ENCODE assay signal across 8 mouse cellular contexts in genomic region chr11:70615516-70616093, GRCm38 (mm10). TPM values are rescaled to one million over a fixed set of nuclear protein-coding genes. Genes with fewer than 3 reads are reported as not detected.
DNase-seq lines count a peak whose midpoint lies in the region; ATAC-seq lines count a peak whose summit lies in the region.

Gene 4930544D05Rik, plus strand, starts transcription at chr11:70615848.

- 14% methylated on average over 21 of the region's 21 CpGs for WGBS in forebrain, embryonic 13.5 days
- 17% methylated on average over 21 of the region's 21 CpGs for WGBS in liver, embryonic 12.5 days (ENCODE audit: insufficient replicate concordance)
- WGBS in stomach, embryonic 16.5 days, result 14% methylated on average over 21 of the region's 21 CpGs

- peak; percentile 88 for DNase-seq in heart, adult 11 months
- DNase-seq in heart, postnatal 14 days, result no peak
- peak; percentile 87 for DNase-seq in CD4-positive helper T cell, adult 2 months (ENCODE audit: low read depth, low spot score)
- no peak for DNase-seq in right cerebral cortex, postnatal 25 days
- DNase-seq in adrenal gland, postnatal 25 days, result no peak

- peak within 1 kb of the TSS; percentile 29 for H3K4me3 ChIP-seq in forebrain, embryonic 13.5 days
- peak within 1 kb of the TSS; percentile 56 for H3K4me3 ChIP-seq in liver, embryonic 12.5 days
- H3K4me3 ChIP-seq in stomach, embryonic 16.5 days (replicated peaks; ENCODE audit: low read length), result peak within 1 kb of the TSS; percentile 51

- H3K4me2 ChIP-seq in forebrain, embryonic 13.5 days, result peak within 1 kb of the TSS; percentile 61
- peak within 1 kb of the TSS; percentile 89 for H3K4me2 ChIP-seq in liver, embryonic 12.5 days
- H3K4me2 ChIP-seq in stomach, embryonic 16.5 days (ENCODE audit: low read depth, low read length), result peak within 1 kb of the TSS; percentile 94

- peak within 1 kb of the TSS; percentile 51 for H3K9ac ChIP-seq in forebrain, embryonic 13.5 days
- H3K9ac ChIP-seq in liver, embryonic 12.5 days, result peak within 1 kb of the TSS; percentile 61
- peak within 1 kb of the TSS; percentile 69 for H3K9ac ChIP-seq in stomach, embryonic 16.5 days (ENCODE audit: low read length)

- intact Hi-C loops in heart, postnatal 14 days (cut with DNase I), result loop anchor here (10.0 kb wide), 1 partner anchor 201 kb away; the partner anchor contains the start of gene Pelp1

- no peaks in the 10 kb centered on the region for H3K9me3 ChIP-seq in forebrain, embryonic 13.5 days (replicated peaks)
- H3K9me3 ChIP-seq in liver, embryonic 12.5 days (replicated peaks), result no peaks in the 10 kb centered on the region
- no peaks in the 10 kb centered on the region for H3K9me3 ChIP-seq in stomach, embryonic 16.5 days (replicated peaks; ENCODE audit: control insufficient read depth, low read length)

- H3K4me1 ChIP-seq in forebrain, embryonic 13.5 days, result peaks cover 8% of the 10 kb centered on the region
- peaks cover 26% of the 10 kb centered on the region for H3K4me1 ChIP-seq in liver, embryonic 12.5 days
- H3K4me1 ChIP-seq in stomach, embryonic 16.5 days (ENCODE audit: control insufficient read depth, insufficient read depth, low read length), result peaks cover 13% of the 10 kb centered on the region

- no peak for ATAC-seq in forebrain, embryonic 13.5 days
- no peak for ATAC-seq in liver, embryonic 12.5 days
- ATAC-seq in stomach, embryonic 16.5 days (ENCODE audit: insufficient read depth, low FRiP score), result 0 out of 2 replicates have a peak, but pooled peaks have one; percentile 1

- H3K36me3 ChIP-seq in forebrain, embryonic 13.5 days (ENCODE audit: poor library complexity, severe bottlenecking), result peaks cover 34% of the 10 kb centered on the region
- H3K36me3 ChIP-seq in liver, embryonic 12.5 days, result peaks cover 33% of the 10 kb centered on the region
- H3K36me3 ChIP-seq in stomach, embryonic 16.5 days (ENCODE audit: control insufficient read depth, insufficient read depth, low read length), result peaks cover 7% of the 10 kb centered on the region; the same call in 1 of the 2 replicates

- no peak within 1 kb of the TSS for H3K27ac ChIP-seq in forebrain, embryonic 13.5 days
- H3K27ac ChIP-seq in liver, embryonic 12.5 days, result no peak within 1 kb of the TSS
- H3K27ac ChIP-seq in stomach, embryonic 16.5 days (ENCODE audit: low read length), result peak within 1 kb of the TSS; percentile 83

- peaks cover 12% of the 10 kb centered on the region; the same call in 1 of the 2 replicates for H3K27me3 ChIP-seq in forebrain, embryonic 13.5 days
- peaks cover 20% of the 10 kb centered on the region for H3K27me3 ChIP-seq in liver, embryonic 12.5 days (replicated peaks)
- no peaks in the 10 kb centered on the region for H3K27me3 ChIP-seq in stomach, embryonic 16.5 days (ENCODE audit: control insufficient read depth, insufficient read depth, low read length)

RNA-seq across cellular contexts. Expression of gene 4930544D05Rik, which starts in this region (rescaled TPM):
- total RNA-seq in heart, postnatal 14 days (2021), result not detected
- not detected in 2 replicates for polyA plus RNA-seq in forebrain, embryonic 13.5 days (2015; fragmentation: Nextera tagmentation; extraction: Ambion mirVana)
- not detected in 2 replicates for polyA plus RNA-seq in liver, embryonic 12.5 days (2016; fragmentation: Nextera tagmentation; extraction: Ambion mirVana)
- not detected in 2 replicates for polyA plus RNA-seq in stomach, embryonic 16.5 days (2015; fragmentation: Nextera tagmentation; extraction: Ambion mirVana)
- total RNA-seq in adrenal gland, postnatal 25 days (2021), result not detected in 2 replicates

Comparison
In these comparisons a context has a peak if more than half of its experiments do, and no peak if none do; other contexts are left out.
1. DNase-seq: peak in heart, adult 11 months (single experiment) and CD4-positive helper T cell, adult 2 months (single experiment); none in heart, postnatal 14 days (0 of 2), right cerebral cortex, postnatal 25 days (single experiment) and adrenal gland, postnatal 25 days (single experiment).
2. Peak in ATAC-seq, H3K4me3 ChIP-seq, H3K27ac ChIP-seq, H3K9ac ChIP-seq and H3K4me2 ChIP-seq in stomach, embryonic 16.5 days; RNA of the gene not detected or under 1 TPM.
3. Peak in every context shown above with its lines, with median percentiles within 50 percentile points of each other: H3K4me2 ChIP-seq, H3K4me3 ChIP-seq and H3K9ac ChIP-seq.